Mouse (Mus musculus): Measurements from ENCODE around the gene Cpeb3. TPM values are rescaled to one million over a fixed set of nuclear protein-coding genes. Genes with fewer than 3 reads are reported as not detected.

The Cpeb3 gene
- polyA plus RNA-seq, 1 experiment = 3.7 TPM

- no peak for TF ChIP-seq CTCF (IDR thresholded peaks at IDR 0.05; ENCODE audit: low read depth, low read length)
- no peak for TF ChIP-seq EP300 (IDR thresholded peaks at IDR 0.05; ENCODE audit: insufficient read depth, low read depth, low read length)
- no peak for TF ChIP-seq POLR2A (IDR thresholded peaks at IDR 0.05; ENCODE audit: insufficient read depth, low read length)
- H3K9ac ChIP-seq (ENCODE audit: low read depth, poor library complexity, severe bottlenecking) = no peak overlapping the region
- no peak overlapping the region for H3K4me3 ChIP-seq (ENCODE audit: low read depth, low read length)
- H3K36me3 ChIP-seq (ENCODE audit: control insufficient read depth, insufficient read depth, low read length, poor library complexity, severe bottlenecking) = no peaks in the 10 kb centered on the region
- no peaks in the 10 kb centered on the region for H3K9me3 ChIP-seq (replicated peaks; ENCODE audit: control insufficient read depth, insufficient read depth, low read length, poor library complexity, severe bottlenecking)
- no peak overlapping the region for H3K27ac ChIP-seq (ENCODE audit: insufficient read depth, low read length)
- no peaks in the 10 kb centered on the region for H3K4me1 ChIP-seq (ENCODE audit: control insufficient read depth, insufficient read depth, low read length)
- no peaks in the 10 kb centered on the region for H3K27me3 ChIP-seq (ENCODE audit: control insufficient read depth, insufficient read depth, low read length, poor library complexity, severe bottlenecking)
Observed at GRCm38 (mm10) chr19:37133666-37134065, 74.7 kb downstream of the Cpeb3 start.

GRCm38 (mm10) chr19:37131660-37132059, 76.7 kb downstream of the Cpeb3 start:
- H3K9ac ChIP-seq (ENCODE audit: low read depth, poor library complexity, severe bottlenecking) = no peak overlapping the region
- no peak overlapping the region for H3K4me3 ChIP-seq (ENCODE audit: low read depth, low read length)
- no peak overlapping the region for H3K27ac ChIP-seq (ENCODE audit: insufficient read depth, low read length)
- no peaks in the 10 kb centered on the region for H3K4me1 ChIP-seq (ENCODE audit: control insufficient read depth, insufficient read depth, low read length)
- no peaks in the 10 kb centered on the region for H3K36me3 ChIP-seq (ENCODE audit: control insufficient read depth, insufficient read depth, low read length, poor library complexity, severe bottlenecking)
- no peaks in the 10 kb centered on the region for H3K9me3 ChIP-seq (replicated peaks; ENCODE audit: control insufficient read depth, insufficient read depth, low read length, poor library complexity, severe bottlenecking)
- TF ChIP-seq EP300 (IDR thresholded peaks at IDR 0.05; ENCODE audit: insufficient read depth, low read depth, low read length) (no peak), CTCF (IDR thresholded peaks at IDR 0.05; ENCODE audit: low read depth, low read length) (no peak), POLR2A (IDR thresholded peaks at IDR 0.05; ENCODE audit: insufficient read depth, low read length) (no peak)
- no peaks in the 10 kb centered on the region for H3K27me3 ChIP-seq (ENCODE audit: control insufficient read depth, insufficient read depth, low read length, poor library complexity, severe bottlenecking)

DNA sequence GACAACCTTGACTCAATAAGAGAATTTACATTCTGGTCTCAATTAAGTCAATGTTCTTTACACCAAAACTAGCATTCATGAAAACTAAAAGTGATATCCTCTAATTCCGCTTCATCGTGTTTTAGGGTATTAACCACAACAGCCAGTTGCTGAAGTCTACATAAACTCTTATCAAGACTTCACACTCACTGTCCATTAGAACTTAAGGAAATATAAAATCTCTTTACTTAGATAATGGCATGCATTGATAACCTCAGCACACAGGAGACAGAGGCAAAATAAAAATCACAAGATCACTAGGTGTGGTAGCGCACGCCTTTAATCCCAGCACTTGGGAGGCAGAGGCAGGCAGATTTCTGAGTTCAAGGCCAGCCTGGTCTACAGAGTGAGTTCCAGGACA, 79.9 kb downstream of the Cpeb3 start:
- no peaks in the 10 kb centered on the region for H3K36me3 ChIP-seq (ENCODE audit: control insufficient read depth, insufficient read depth, low read length, poor library complexity, severe bottlenecking)
- H3K27me3 ChIP-seq (ENCODE audit: control insufficient read depth, insufficient read depth, low read length, poor library complexity, severe bottlenecking) = no peaks in the 10 kb centered on the region
- H3K27ac ChIP-seq (ENCODE audit: insufficient read depth, low read length) = no peak overlapping the region
- H3K9ac ChIP-seq (ENCODE audit: low read depth, poor library complexity, severe bottlenecking) = no peak overlapping the region
- no peaks in the 10 kb centered on the region for H3K9me3 ChIP-seq (replicated peaks; ENCODE audit: control insufficient read depth, insufficient read depth, low read length, poor library complexity, severe bottlenecking)
- no peaks in the 10 kb centered on the region for H3K4me1 ChIP-seq (ENCODE audit: control insufficient read depth, insufficient read depth, low read length)
- no peak overlapping the region for H3K4me3 ChIP-seq (ENCODE audit: low read depth, low read length)
- TF ChIP-seq EP300 (IDR thresholded peaks at IDR 0.05; ENCODE audit: insufficient read depth, low read depth, low read length) (no peak), POLR2A (IDR thresholded peaks at IDR 0.05; ENCODE audit: insufficient read depth, low read length) (no peak), CTCF (IDR thresholded peaks at IDR 0.05; ENCODE audit: low read depth, low read length) (no peak)

GRCm38 (mm10) chr19:37127018-37127567, 81.3 kb downstream of the Cpeb3 start:
- no peaks in the 10 kb centered on the region for H3K27me3 ChIP-seq (ENCODE audit: control insufficient read depth, insufficient read depth, low read length, poor library complexity, severe bottlenecking)
- H3K27ac ChIP-seq (ENCODE audit: insufficient read depth, low read length) = no peak overlapping the region
- H3K4me1 ChIP-seq (ENCODE audit: control insufficient read depth, insufficient read depth, low read length) = no peaks in the 10 kb centered on the region
- H3K4me3 ChIP-seq (ENCODE audit: low read depth, low read length) = no peak overlapping the region
- TF ChIP-seq CTCF (IDR thresholded peaks at IDR 0.05; ENCODE audit: low read depth, low read length) (no peak), POLR2A (IDR thresholded peaks at IDR 0.05; ENCODE audit: insufficient read depth, low read length) (no peak), EP300 (IDR thresholded peaks at IDR 0.05; ENCODE audit: insufficient read depth, low read depth, low read length) (no peak)
- H3K9ac ChIP-seq (ENCODE audit: low read depth, poor library complexity, severe bottlenecking) = no peak overlapping the region
- no peaks in the 10 kb centered on the region for H3K36me3 ChIP-seq (ENCODE audit: control insufficient read depth, insufficient read depth, low read length, poor library complexity, severe bottlenecking)
- H3K9me3 ChIP-seq (replicated peaks; ENCODE audit: control insufficient read depth, insufficient read depth, low read length, poor library complexity, severe bottlenecking) = no peaks in the 10 kb centered on the region

- H3K9me3 ChIP-seq (replicated peaks; ENCODE audit: control insufficient read depth, insufficient read depth, low read length, poor library complexity, severe bottlenecking) = no peaks in the 10 kb centered on the region
- no peaks in the 10 kb centered on the region for H3K4me1 ChIP-seq (ENCODE audit: control insufficient read depth, insufficient read depth, low read length)
- no peaks in the 10 kb centered on the region for H3K36me3 ChIP-seq (ENCODE audit: control insufficient read depth, insufficient read depth, low read length, poor library complexity, severe bottlenecking)
- TF ChIP-seq POLR2A (IDR thresholded peaks at IDR 0.05; ENCODE audit: insufficient read depth, low read length) = no peak
- no peak for TF ChIP-seq CTCF (IDR thresholded peaks at IDR 0.05; ENCODE audit: low read depth, low read length)
- no peak for TF ChIP-seq EP300 (IDR thresholded peaks at IDR 0.05; ENCODE audit: insufficient read depth, low read depth, low read length)
- H3K27ac ChIP-seq (ENCODE audit: insufficient read depth, low read length) = no peak overlapping the region
- H3K4me3 ChIP-seq (ENCODE audit: low read depth, low read length) = no peak overlapping the region
- no peaks in the 10 kb centered on the region for H3K27me3 ChIP-seq (ENCODE audit: control insufficient read depth, insufficient read depth, low read length, poor library complexity, severe bottlenecking)
- no peak overlapping the region for H3K9ac ChIP-seq (ENCODE audit: low read depth, poor library complexity, severe bottlenecking)
Observed at GRCm38 (mm10) chr19:37124961-37125360, 83.4 kb downstream of the Cpeb3 start.

DNA sequence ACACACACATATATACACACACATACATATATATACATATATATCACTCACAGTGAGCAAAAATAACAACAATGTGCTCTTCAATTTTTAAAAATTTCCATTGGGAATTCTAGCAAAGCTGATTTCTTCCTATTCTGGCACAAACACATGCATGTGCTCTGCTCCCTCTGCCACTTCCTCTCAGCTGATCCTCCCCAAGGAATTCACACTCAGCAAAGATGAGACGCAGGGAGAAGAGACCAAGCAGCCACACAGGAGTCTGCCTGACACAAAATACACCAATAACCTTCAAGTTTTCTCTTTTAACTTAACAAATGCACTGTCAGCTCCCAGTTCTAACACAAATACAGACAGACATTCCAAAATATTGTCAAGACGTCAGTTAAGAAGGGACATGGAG, 89.1 kb downstream of the Cpeb3 start:
- TF ChIP-seq EP300 (IDR thresholded peaks at IDR 0.05; ENCODE audit: insufficient read depth, low read depth, low read length) (no peak), POLR2A (IDR thresholded peaks at IDR 0.05; ENCODE audit: insufficient read depth, low read length) (no peak), CTCF (IDR thresholded peaks at IDR 0.05; ENCODE audit: low read depth, low read length) (no peak)
- Histone ChIP-seq H3K9me3 (replicated peaks; ENCODE audit: control insufficient read depth, insufficient read depth, low read length, poor library complexity, severe bottlenecking) (no peaks in the 10 kb centered on the region), H3K4me3 (ENCODE audit: low read depth, low read length) (no peak overlapping the region), H3K27ac (ENCODE audit: insufficient read depth, low read length) (no peak overlapping the region), H3K27me3 (ENCODE audit: control insufficient read depth, insufficient read depth, low read length, poor library complexity, severe bottlenecking) (no peaks in the 10 kb centered on the region), H3K4me1 (ENCODE audit: control insufficient read depth, insufficient read depth, low read length) (no peaks in the 10 kb centered on the region), H3K36me3 (ENCODE audit: control insufficient read depth, insufficient read depth, low read length, poor library complexity, severe bottlenecking) (no peaks in the 10 kb centered on the region), H3K9ac (ENCODE audit: low read depth, poor library complexity, severe bottlenecking) (no peak overlapping the region)
